Mouse (Mus musculus): ENCODE data around the gene Wdr5.

GRCm38 (mm10) chr2:27486725-27487124, 28.2 kb upstream of the Wdr5 start:
- TF ChIP-seq CTCF (conservative IDR thresholded peaks at IDR 0.05; ENCODE audit: insufficient read depth, insufficient read length, low read depth, low read length) (no peak), POLR2A (IDR thresholded peaks at IDR 0.05; ENCODE audit: low read depth, low read length) (no peak)

All from kidney, adult 2 months (tissue).